Mouse (Mus musculus) intestine, embryonic 16.5 days (tissue): Measurements from ENCODE around the gene Acta2. TPM values are rescaled to one million over a fixed set of nuclear protein-coding genes. Genes with fewer than 3 reads are reported as not detected.

ENCODE experiments used
- ATAC-seq: fragments of 200-750 bp; cut with Nextera tagmentation; 2 replicates; pipeline ENCODE4 v1.8.0; 2017; ENCODE audit warnings: moderate TSS enrichment, moderate library complexity
- H3K27ac ChIP-seq: fragments of 300-500 bp; sonication (generic); 2 replicates; pipeline ENCODE4 v1.5.1; 2014; ENCODE audit warnings: mild to moderate bottlenecking, low read length
- H3K27me3 ChIP-seq: fragments of 300-500 bp; sonication (generic); replicated peaks from 2 replicates; pipeline ENCODE4 v1.6.1; 2014; ENCODE audit warnings: low read length, control low read depth, mixed read lengths; ENCODE audit not compliant: control insufficient read depth, insufficient read depth
- H3K36me3 ChIP-seq: fragments of 300-500 bp; sonication (generic); 2 replicates; pipeline ENCODE4 v1.6.1; 2014; ENCODE audit warnings: low read length, control low read depth; ENCODE audit not compliant: control insufficient read depth, insufficient read depth
- H3K4me1 ChIP-seq: fragments of 300-500 bp; sonication (generic); 2 replicates; pipeline ENCODE4 v1.6.1; 2014; ENCODE audit warnings: low read length, control low read depth, mixed read lengths; ENCODE audit not compliant: control insufficient read depth, insufficient read depth
- H3K4me2 ChIP-seq: fragments of 300-500 bp; sonication (generic); 2 replicates; pipeline ENCODE4 v1.6.1; 2014; ENCODE audit warnings: low read depth, low read length, control low read depth
- H3K4me3 ChIP-seq: fragments of 300-500 bp; sonication (generic); 2 replicates; pipeline ENCODE4 v1.5.1; 2014; ENCODE audit warnings: mild to moderate bottlenecking, low read length
- H3K9ac ChIP-seq: fragments of 300-500 bp; sonication (generic); 2 replicates; pipeline ENCODE4 v1.6.1; 2014; ENCODE audit warnings: low read depth, low read length
- H3K9me3 ChIP-seq: fragments of 300-500 bp; sonication (generic); 2 replicates; pipeline ENCODE4 v1.6.1; 2016; ENCODE audit warnings: low read length, control low read depth; ENCODE audit not compliant: control insufficient read depth
- WGBS: fragments of 180-500 bp; shearing (Covaris S2); extraction: QIAGEN DNeasy Blood & Tissue Kit; methylation state at CpG from one replicate; pipeline ENCODE4 v1.1.7; 2014; 5-methylcytosine and 5-hydroxymethylcytosine counted together
- polyA plus RNA-seq: library from polyadenylated mRNA; unstranded; fragments of >200 nt; fragmentation: Nextera tagmentation; extraction: Ambion mirVana; gene quantifications from 2 replicates; pipeline ENCODE4 v1.2.1, GENCODE M21; 2015

Acta2 gene
- polyA plus RNA-seq, 1 experiment from 2014 or later: 1,574 TPM

- no peak overlapping the region for H3K27ac ChIP-seq
- no peak overlapping the region for H3K4me2 ChIP-seq
- no peaks in the 10 kb centered on the region for H3K9me3 ChIP-seq
- H3K4me1 ChIP-seq: no peaks in the 10 kb centered on the region
- H3K36me3 ChIP-seq: no peaks in the 10 kb centered on the region
- ATAC-seq: no peak
- H3K27me3 ChIP-seq: no peaks in the 10 kb centered on the region
- no peak overlapping the region for H3K4me3 ChIP-seq
- 84% methylated on average over 2 of the region's 2 CpGs for WGBS
- H3K9ac ChIP-seq: no peak overlapping the region
These were observed 52.7 kb downstream of the Acta2 start for GRCm38 (mm10) chr19:34202668-34203067.

GRCm38 (mm10) chr19:34199488-34199887, 55.9 kb downstream of the Acta2 start:
- H3K9me3 ChIP-seq: no peaks in the 10 kb centered on the region

GRCm38 (mm10) chr19:34198901-34199300, 56.5 kb downstream of the Acta2 start:
- H3K9ac ChIP-seq: no peak overlapping the region
- no peaks in the 10 kb centered on the region for H3K27me3 ChIP-seq
- peaks cover 3% of the 10 kb centered on the region; the same call in 1 of the 2 replicates for H3K4me1 ChIP-seq
- H3K27ac ChIP-seq: no peak overlapping the region
- no peaks in the 10 kb centered on the region for H3K9me3 ChIP-seq
- 87% methylated on average over 4 of the region's 4 CpGs for WGBS
- H3K4me2 ChIP-seq: no peak overlapping the region
- ATAC-seq: no peak
- H3K4me3 ChIP-seq: no peak overlapping the region
- H3K36me3 ChIP-seq: no peaks in the 10 kb centered on the region

More at GRCm38 (mm10) chr19:34199488-34199887, 55.9 kb downstream of the Acta2 start:
- Histone ChIP-seq H3K36me3 (no peaks in the 10 kb centered on the region), H3K4me2 (no peak overlapping the region), H3K27me3 (no peaks in the 10 kb centered on the region), H3K4me3 (no peak overlapping the region), H3K9ac (no peak overlapping the region), H3K27ac (no peak overlapping the region), H3K4me1 (peaks cover 3% of the 10 kb centered on the region; the same call in 1 of the 2 replicates)
- WGBS: 61% methylated on average over 2 of the region's 2 CpGs
- no peak for ATAC-seq

DNA sequence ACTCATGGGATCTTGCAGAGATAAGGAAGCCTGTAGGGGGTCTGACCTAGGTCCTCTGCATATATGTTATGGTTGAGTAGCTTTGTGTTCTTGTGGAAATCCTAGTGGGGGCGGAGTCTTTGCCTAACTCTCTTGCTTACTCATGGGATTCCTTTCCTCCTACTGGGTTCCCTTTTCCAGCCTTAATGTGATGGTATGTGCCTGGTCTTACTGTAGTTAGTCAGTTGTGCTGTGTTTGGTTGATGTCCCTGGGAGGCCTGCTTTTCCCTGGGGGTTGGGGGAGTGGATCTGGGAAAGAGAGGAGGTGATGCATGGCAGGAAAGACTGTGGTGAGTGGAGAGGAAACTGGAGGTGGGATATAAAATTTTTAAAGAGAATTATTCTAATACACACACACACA, 57.3 kb downstream of the Acta2 start:
- Histone ChIP-seq H3K27me3 (no peaks in the 10 kb centered on the region), H3K4me1 (peaks cover 3% of the 10 kb centered on the region; the same call in 1 of the 2 replicates), H3K9me3 (no peaks in the 10 kb centered on the region), H3K36me3 (no peaks in the 10 kb centered on the region), H3K27ac (no peak overlapping the region), H3K9ac (no peak overlapping the region), H3K4me3 (no peak overlapping the region), H3K4me2 (no peak overlapping the region)
- no peak for ATAC-seq
- WGBS: 100% methylated on average over 1 of the region's 1 CpGs

GRCm38 (mm10) chr19:34195031-34195430, 60.4 kb downstream of the Acta2 start:
- WGBS: 45% methylated on average over 2 of the region's 2 CpGs

DNA sequence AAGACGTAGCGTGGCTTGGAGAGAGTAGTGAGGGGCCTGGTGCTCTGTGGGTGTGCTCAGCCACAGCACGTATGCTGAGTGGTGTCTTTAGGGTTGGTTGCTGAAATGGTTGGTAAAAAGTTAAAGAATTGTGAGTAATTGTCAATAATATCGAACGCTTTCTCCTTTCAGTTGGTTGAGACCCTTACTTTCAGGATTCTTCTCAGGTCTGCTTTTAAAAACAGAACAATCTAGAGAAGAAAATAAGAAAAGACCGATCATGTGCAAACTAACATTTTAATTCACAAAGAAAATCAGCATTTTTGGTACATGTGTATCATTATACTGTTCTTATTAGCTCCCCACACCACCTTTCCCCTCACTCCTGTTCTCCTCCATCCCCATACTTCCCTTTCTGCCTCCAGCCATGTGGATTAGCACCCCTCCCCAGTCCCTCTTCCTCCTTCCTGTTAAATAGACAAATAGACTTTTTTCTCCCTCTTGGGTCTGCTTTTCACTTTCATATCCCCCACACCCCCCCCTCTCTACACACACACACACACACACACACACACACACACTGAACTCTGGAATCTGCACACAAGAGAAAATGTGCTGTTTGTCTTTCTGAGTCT, 61.2 kb downstream of the Acta2 start:
- Histone ChIP-seq H3K9me3 (no peaks in the 10 kb centered on the region), H3K4me1 (peaks cover 3% of the 10 kb centered on the region; the same call in 1 of the 2 replicates), H3K9ac (peak overlapping the region; percentile 6; the same call in 1 of the 2 replicates), H3K4me2 (peak overlapping the region; percentile 87), H3K27me3 (no peaks in the 10 kb centered on the region), H3K4me3 (peak overlapping the region; percentile 78), H3K36me3 (no peaks in the 10 kb centered on the region), H3K27ac (no peak overlapping the region)
- ATAC-seq: no peak
- WGBS: 86% methylated on average over 6 of the region's 6 CpGs

More at GRCm38 (mm10) chr19:34195031-34195430, 60.4 kb downstream of the Acta2 start:
- 0 out of 2 replicates have a peak overlapping the region, but pooled peaks have one; percentile 19 for H3K4me2 ChIP-seq
- no peak overlapping the region for H3K27ac ChIP-seq
- peaks cover 3% of the 10 kb centered on the region; the same call in 1 of the 2 replicates for H3K4me1 ChIP-seq
- no peak for ATAC-seq
- no peak overlapping the region for H3K9ac ChIP-seq
- no peaks in the 10 kb centered on the region for H3K27me3 ChIP-seq
- no peaks in the 10 kb centered on the region for H3K36me3 ChIP-seq
- H3K9me3 ChIP-seq: no peaks in the 10 kb centered on the region
- no peak overlapping the region for H3K4me3 ChIP-seq

GRCm38 (mm10) chr19:34193683-34194082, 61.7 kb downstream of the Acta2 start:
- Histone ChIP-seq H3K9me3 (no peaks in the 10 kb centered on the region), H3K27me3 (no peaks in the 10 kb centered on the region), H3K27ac (no peak overlapping the region), H3K36me3 (no peaks in the 10 kb centered on the region), H3K9ac (peak overlapping the region; percentile 6; the same call in 1 of the 2 replicates), H3K4me3 (peak overlapping the region; percentile 78), H3K4me2 (peak overlapping the region; percentile 87), H3K4me1 (peaks cover 3% of the 10 kb centered on the region; the same call in 1 of the 2 replicates)
- ATAC-seq: no peak
- WGBS: 60% methylated on average over 9 of the region's 9 CpGs

DNA sequence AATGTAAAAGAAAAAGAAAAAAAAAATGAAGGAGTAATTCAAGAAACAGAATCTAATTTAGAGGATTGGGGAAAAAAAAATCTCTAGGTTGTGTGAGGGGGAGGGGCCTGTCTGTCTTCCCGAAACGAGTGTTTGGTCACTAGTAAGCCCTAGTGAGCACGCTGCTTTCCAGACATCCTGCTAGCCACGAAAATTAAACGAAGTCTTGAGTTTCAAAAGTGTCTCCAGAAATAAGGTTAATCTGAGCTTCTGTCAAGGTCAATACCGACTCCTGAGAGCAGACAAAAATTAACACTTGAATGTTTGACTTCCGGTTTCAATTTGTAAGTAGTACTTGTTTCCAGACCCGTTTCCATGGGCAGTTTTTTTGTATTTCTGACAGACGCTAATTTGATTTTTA, 62.2 kb downstream of the Acta2 start:
- WGBS: 3% methylated on average over 9 of the region's 9 CpGs
- peak overlapping the region; percentile 18; the same call in 1 of the 2 replicates for H3K27ac ChIP-seq

DNA sequence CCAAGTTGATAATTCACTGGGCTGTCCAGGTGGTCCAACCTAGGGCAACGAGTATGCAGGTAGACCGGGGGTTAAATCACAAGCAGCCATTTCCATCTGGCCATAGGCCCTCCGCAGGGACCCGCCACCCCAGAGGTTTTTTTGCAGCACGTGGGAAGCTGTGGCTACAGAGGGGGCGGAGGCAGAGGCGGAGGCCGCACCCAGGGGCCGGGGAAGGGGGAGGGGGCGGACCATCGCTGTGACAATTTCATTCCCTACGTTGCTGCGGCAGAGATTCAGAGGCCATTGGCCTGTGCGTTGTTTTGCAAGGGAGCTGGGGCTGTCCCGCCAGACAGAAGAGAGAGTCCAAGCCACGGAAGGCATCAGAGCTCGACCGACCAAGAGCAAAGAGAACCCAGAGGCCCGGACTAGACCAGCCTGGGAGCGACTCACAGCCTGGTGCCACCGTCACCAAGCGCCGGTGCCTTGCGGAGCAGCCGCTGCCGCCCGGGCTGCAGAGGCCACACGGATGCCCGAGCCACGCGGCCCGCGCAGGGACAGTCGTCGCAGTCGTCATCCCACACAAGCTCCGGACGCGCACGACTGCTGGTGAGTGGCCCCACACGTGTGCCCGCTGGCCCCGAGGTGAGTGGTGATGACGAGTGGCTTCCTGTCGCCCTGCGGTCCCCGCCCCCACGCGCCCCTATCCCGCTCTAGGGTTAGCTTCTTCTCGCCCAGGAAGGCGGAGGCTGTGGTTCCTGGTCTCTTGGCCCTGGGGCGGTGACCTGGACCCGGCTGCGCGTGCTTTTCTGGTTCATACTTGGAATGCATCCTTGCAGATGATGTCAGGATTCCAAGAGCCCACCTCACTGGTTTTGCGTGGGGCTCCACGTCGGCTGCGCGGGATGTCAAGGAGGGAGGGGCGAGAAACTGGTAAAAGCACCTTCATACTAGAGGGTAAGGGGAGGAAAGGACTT, 63.1 kb downstream of the Acta2 start, which contains the start of gene Stambpl1:
Gene Stambpl1 (plus strand): TSS at position 222 of the 956 bp plus-strand sequence.
- ATAC-seq: peak; percentile 89

More for the DNA sequence above, 62.2 kb downstream of the Acta2 start:
- Histone ChIP-seq H3K4me2 (peak overlapping the region; percentile 87), H3K9ac (peak overlapping the region; percentile 87), H3K36me3 (no peaks in the 10 kb centered on the region), H3K4me3 (peak overlapping the region; percentile 78), H3K4me1 (peaks cover 3% of the 10 kb centered on the region; the same call in 1 of the 2 replicates), H3K9me3 (no peaks in the 10 kb centered on the region), H3K27me3 (no peaks in the 10 kb centered on the region)
- ATAC-seq: 0 out of 2 replicates have a peak, but pooled peaks have one; percentile 24

More for the DNA sequence above, 63.1 kb downstream of the Acta2 start, which contains the start of gene Stambpl1:
- Histone ChIP-seq H3K9ac (peak within 1 kb of the TSS; percentile 87), H3K4me3 (peak within 1 kb of the TSS; percentile 78), H3K9me3 (no peaks in the 10 kb centered on the region), H3K27ac (peak within 1 kb of the TSS; percentile 84), H3K27me3 (no peaks in the 10 kb centered on the region), H3K36me3 (no peaks in the 10 kb centered on the region), H3K4me2 (peak within 1 kb of the TSS; percentile 87), H3K4me1 (peaks cover 3% of the 10 kb centered on the region; the same call in 1 of the 2 replicates)
- under 1% methylated on average over 62 of the region's 62 CpGs for WGBS
